Mouse (Mus musculus): Measurements from ENCODE around the gene Lamb3.

DNA sequence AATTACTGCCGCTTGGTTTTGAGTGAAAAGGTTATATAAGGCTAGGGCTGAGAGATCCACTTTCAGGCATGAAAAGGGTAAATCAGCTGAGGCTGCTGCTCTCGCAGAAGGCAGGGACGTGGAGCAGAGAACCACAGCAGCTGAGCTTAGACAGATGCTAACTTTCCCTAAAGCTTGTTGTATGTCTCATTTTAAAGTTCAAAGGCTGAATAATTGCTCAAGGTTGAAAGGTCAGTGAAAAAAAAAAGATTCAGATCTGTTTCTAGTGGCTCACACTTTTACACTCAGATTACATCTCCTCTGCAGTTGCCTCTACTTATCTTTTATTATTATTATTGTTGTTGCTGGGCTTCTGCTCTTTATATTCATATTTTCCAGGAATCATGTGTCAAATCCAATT, 18.0 kb downstream of the Lamb3 start:
- no peak for TF ChIP-seq CTCF (IDR thresholded peaks at IDR 0.05; ENCODE audit: low read depth)
- TF ChIP-seq EP300 (IDR thresholded peaks at IDR 0.05; ENCODE audit: low read depth), result no peak

Data from liver, postnatal 0 days (tissue).